Mouse (Mus musculus): ENCODE measurements around the gene Npas3. TPM values are rescaled to one million over a fixed set of nuclear protein-coding genes. Genes with fewer than 3 reads are reported as not detected.

Npas3 gene
- total RNA-seq, 2 experiments from 2014 or later, result 0.82 to 0.87 TPM

- DNase-seq, result peak in 1 of 2 experiments; percentile 33
These were observed 743.9 kb downstream of the Npas3 start for GRCm38 (mm10) chr12:53992411-53992810.

DNA sequence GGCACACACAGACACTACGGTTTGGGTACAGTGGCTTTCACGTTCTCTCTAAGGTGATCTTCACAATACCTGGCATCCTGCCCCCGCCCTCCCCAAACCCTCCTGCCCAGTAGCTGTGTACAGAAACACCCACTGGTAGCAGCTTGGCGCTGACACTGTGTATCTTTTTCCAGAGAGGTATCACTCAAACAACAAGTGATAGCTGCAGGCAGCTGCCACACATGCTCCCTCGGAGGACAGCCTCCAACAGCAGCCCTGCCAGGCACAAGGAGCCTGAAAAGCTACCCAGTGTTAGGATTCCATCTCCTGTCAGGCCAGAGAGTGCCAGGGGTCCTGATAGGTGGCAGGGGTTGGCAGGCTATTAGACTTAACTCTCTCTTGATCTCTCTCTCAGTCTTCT is 747.2 kb downstream of the Npas3 start:
- DNase-seq, result peak; percentile 36 to 42

GRCm38 (mm10) chr12:53997141-53997540 is 748.7 kb downstream of the Npas3 start:
- DNase-seq, result no peak

- no peak for DNase-seq
These were observed 751.5 kb downstream of the Npas3 start for GRCm38 (mm10) chr12:53999647-54000637.

DNA sequence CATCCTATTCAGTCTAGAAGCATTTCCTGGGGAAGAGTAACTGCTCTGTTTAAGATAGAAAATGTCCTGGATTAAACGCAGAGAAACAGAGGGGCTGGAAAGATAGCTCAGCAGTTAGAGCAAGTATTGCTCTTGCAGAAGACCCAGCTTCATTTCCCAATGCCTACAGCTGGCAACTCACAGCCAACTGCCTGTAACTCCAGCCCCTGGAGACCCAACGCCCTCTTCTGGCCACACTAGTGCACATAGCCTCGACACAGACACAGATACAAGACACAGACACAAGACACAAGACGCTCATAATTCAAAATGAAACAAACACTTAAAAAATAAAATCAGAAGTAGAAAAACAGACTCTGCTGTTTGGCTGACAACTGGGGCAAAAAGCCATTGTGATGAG is 754.0 kb downstream of the Npas3 start:
- DNase-seq, result no peak

DNA sequence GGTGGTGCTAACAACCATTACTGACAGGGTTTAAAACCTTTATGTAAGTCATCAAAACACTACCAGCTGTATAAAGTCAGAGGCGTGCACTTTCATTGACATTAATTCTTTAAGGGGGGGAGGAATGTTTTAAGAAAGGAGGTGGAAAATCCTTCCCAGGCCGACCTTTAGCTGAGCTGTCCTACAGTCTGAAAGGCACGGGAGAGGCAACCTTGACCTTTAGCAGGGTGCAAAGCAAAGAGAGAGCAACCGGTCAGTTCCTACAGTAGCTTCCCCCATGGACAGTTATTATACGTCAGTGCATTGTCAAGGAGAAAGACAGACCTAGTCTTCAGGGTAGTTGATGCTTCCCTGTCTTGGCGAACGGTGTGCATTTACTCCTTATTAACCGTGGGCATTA is 756.1 kb downstream of the Npas3 start:
- DNase-seq, result no peak

- no peak for DNase-seq
These were observed 757.1 kb downstream of the Npas3 start for GRCm38 (mm10) chr12:54005546-54005945.

GRCm38 (mm10) chr12:54015304-54015703 is 766.8 kb downstream of the Npas3 start:
- DNase-seq, result no peak

DNA sequence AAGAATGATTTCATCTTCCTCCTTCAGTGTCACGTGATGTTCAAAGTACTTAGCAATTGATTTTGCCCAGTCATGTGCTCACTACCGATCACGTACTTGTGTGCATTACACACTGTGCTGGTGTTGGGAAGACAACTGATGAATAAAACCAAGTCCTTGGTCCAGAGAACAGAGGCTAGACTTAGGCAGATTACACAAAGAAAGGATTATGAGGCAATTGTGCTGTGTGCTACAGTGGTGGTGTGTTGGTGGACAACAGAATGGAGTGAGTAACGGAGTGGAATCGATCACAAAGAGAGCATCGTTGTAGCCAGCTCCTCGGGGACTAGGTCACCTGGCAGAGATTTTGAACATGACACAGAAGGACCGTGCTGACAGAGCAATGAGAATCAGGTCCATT is 769.5 kb downstream of the Npas3 start:
- DNase-seq, result no peak

- no peak for DNase-seq
These were observed 771.5 kb downstream of the Npas3 start for GRCm38 (mm10) chr12:54019979-54020378.

GRCm38 (mm10) chr12:54034666-54035346 is 786.3 kb downstream of the Npas3 start:
- no peak for DNase-seq

DNA sequence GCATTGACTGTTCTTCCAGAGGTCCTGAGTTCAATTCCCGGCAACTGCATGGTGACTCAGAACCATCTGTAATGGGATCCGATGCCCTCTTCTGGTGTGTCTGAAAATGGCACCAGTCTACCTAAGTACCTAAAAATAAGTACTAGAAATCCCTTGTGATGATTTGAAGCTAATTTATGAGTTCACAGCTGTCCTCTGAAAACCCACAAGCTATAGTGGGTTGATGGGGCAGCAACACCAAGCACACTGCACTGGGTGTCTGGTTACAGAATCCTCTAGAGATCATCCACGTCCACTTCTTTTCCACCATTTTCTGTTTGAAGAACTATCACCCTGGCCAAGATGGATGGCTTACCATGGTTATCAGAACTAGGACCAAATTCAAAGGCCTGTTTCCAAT is 789.1 kb downstream of the Npas3 start:
- no peak for DNase-seq

DNA sequence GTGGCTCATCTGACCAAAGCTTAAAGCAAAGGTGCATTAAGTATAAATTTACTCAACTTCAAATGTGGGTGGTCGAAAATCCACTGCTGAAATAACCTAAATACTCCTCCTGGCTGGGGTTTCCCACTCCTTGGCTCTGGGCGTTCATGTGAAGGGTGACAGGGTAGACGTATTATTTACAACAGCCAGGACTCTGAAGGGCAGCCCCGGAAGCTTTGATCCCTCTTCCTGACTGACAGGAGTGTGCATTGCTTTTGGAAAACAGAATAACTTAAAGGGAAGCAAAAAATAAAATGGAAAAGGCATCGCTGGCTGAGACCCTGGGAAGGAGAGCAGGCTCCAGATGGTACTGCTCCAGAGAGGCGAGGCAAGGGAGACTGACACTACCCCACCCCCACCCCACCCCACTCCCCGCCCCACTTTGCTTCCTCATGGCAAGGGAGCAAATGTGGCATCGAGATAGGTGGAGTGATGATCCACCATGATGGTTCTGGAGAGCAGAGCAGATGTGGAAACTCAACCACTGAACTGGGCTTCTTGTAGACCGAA is 794.6 kb downstream of the Npas3 start:
- DNase-seq, result no peak

- DNase-seq, result no peak
These were observed 796.3 kb downstream of the Npas3 start for GRCm38 (mm10) chr12:54044606-54045334.

- DNase-seq, result no peak
These were observed 796.9 kb downstream of the Npas3 start for GRCm38 (mm10) chr12:54045360-54045759.

GRCm38 (mm10) chr12:54046824-54047223 is 798.3 kb downstream of the Npas3 start:
- no peak for DNase-seq

- DNase-seq, result no peak
These were observed 799.6 kb downstream of the Npas3 start for GRCm38 (mm10) chr12:54048126-54048525.

GRCm38 (mm10) chr12:54049926-54050325 is 801.4 kb downstream of the Npas3 start:
- DNase-seq, result no peak

- DNase-seq, result no peak
These were observed 804.5 kb downstream of the Npas3 start for GRCm38 (mm10) chr12:54052939-54053338.

- no peak for DNase-seq
These were observed 805.1 kb downstream of the Npas3 start for GRCm38 (mm10) chr12:54053598-54053997.

DNA sequence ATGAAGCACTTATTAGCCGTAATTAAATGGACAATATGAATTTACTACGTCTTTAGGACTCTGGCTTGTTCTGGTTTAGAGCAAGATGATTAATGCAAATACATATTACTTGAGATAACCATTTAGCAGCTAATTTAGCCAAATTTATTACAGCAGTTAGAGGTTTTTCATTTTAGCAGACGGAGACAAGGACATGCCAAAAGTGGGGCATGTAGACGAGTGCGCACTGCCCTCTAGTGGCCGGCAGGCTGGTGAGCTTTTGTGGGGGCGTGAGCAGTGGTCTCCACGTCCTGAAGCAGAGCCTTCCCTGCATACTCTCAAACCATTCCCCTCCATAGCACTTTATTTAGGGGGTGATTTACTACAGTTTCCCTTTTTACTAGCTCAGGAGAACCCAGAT is 812.3 kb downstream of the Npas3 start:
- DNase-seq, result peak; percentile 21 to 78

DNA sequence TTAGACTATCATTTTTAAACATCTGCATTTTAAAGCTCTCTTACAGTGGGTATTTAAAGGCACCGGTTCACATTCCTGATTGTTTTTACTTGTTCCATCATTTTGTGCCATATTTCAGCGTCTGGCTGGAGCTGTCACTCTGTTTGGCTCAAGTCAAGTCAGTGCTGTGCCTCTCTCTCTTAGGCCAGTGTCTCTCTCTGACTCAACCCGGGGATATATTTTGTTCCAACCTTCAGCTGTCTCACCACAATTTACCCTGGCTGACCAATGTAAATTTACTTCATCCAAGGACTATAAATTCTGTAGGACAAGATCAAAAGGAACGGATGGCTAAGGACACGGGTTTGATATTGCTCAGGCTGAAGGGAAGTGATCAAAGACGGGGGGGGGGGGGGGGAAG is 812.7 kb downstream of the Npas3 start:
- no peak for DNase-seq

Data from heart, adult 18-20 months (tissue).